Mouse (Mus musculus) erythroblast, embryonic 14.5 days (primary cell): ENCODE results near the gene Fam107b.

Source experiments
- GATA1 ChIP-seq: IDR thresholded peaks from 2 replicates; pipeline ENCODE4 v1.6.1; 2012; ENCODE audit warnings: low read length, inconsistent platforms, mixed read lengths
- TAL1 ChIP-seq: IDR thresholded peaks from 3 replicates; pipeline ENCODE4 v1.6.1; 2012; ENCODE audit warnings: low read length, inconsistent platforms, mixed read lengths

DNA sequence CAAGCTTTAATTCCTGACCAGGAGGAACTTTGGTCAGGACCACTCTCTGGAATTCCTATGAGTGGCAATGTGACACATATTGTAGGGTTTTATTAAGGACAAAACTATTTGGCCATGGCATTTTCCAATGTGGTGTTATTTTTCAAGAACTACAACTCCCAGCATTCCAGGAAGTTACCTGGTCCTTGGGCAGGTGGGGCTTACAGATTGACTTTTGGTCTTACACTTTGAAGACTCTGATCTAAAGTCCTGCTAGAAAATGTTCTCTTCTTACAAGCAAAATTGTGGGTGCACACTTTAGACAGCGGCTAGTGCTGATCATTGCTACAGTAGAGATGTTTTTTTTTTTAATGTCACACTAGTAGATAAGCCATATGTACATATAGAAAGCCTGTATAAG lies 48.2 kb downstream of the Fam107b start:
- TF ChIP-seq TAL1 (no peak), GATA1 (no peak)
